Mouse (Mus musculus) megakaryocyte, embryonic 14.5 days (primary cell): ENCODE results near the gene Uqcrfs1.

Experiments used
- FLI1 ChIP-seq: IDR thresholded peaks from 2 replicates; pipeline ENCODE4 v1.6.1; 2012; ENCODE audit warnings: low read length, inconsistent platforms, mixed read lengths
- GATA1 ChIP-seq: IDR thresholded peaks from 3 replicates; pipeline ENCODE4 v1.6.1; 2012; ENCODE audit warnings: mixed read lengths, low read length, inconsistent platforms, borderline replicate concordance

- no peak for TF ChIP-seq GATA1
- TF ChIP-seq FLI1, result no peak
Measured at GRCm38 (mm10) chr13:30507651-30508050, 37.5 kb downstream of the Uqcrfs1 start.
